Mouse (Mus musculus) liver, embryonic 11.5 days (tissue): Measurements from ENCODE around the gene Hdlbp. TPM values are rescaled to one million over a fixed set of nuclear protein-coding genes. Genes with fewer than 3 reads are reported as not detected.

ENCODE experiments used
- ATAC-seq: fragments of 200-750 bp; cut with Nextera tagmentation; replicated peaks from 2 replicates; pipeline ENCODE4 v1.8.0; 2017; ENCODE audit warnings: moderate number of reproducible peaks, mild to moderate bottlenecking, moderate TSS enrichment, moderate library complexity; ENCODE audit not compliant: low FRiP score
- DNase-seq: peaks from one replicate; pipeline ENCODE4 v3.0.0-alpha.2; 2017; ENCODE audit warnings: low spot score
- H3K27ac ChIP-seq: fragments of 300-500 bp; sonication (generic); 2 replicates; pipeline ENCODE4 v1.5.1; 2014; ENCODE audit warnings: mild to moderate bottlenecking, low read depth, low read length, control low read depth
- H3K27me3 ChIP-seq: fragments of 300-500 bp; sonication (generic); replicated peaks from 2 replicates; pipeline ENCODE4 v1.6.1; 2014; ENCODE audit warnings: low read length, mixed read lengths; ENCODE audit not compliant: control insufficient read depth, insufficient read depth
- H3K36me3 ChIP-seq: fragments of 300-500 bp; sonication (generic); 2 replicates; pipeline ENCODE4 v1.6.1; 2014; ENCODE audit warnings: mild to moderate bottlenecking, low read length, moderate library complexity, mixed read lengths; ENCODE audit not compliant: control insufficient read depth, insufficient read depth
- H3K4me1 ChIP-seq: fragments of 300-500 bp; sonication (generic); replicated peaks from 2 replicates; pipeline ENCODE4 v1.6.1; 2014; ENCODE audit warnings: low read length, mixed read lengths; ENCODE audit not compliant: control insufficient read depth, insufficient read depth
- H3K4me2 ChIP-seq: fragments of 300-500 bp; sonication (generic); 2 replicates; pipeline ENCODE4 v1.6.1; 2014; ENCODE audit warnings: mild to moderate bottlenecking, control low read depth, moderate library complexity
- H3K4me3 ChIP-seq: fragments of 300-500 bp; sonication (generic); 2 replicates; pipeline ENCODE4 v1.5.1; 2014; ENCODE audit warnings: low read depth, low read length, control low read depth
- H3K9ac ChIP-seq: fragments of 300-500 bp; sonication (generic); 2 replicates; pipeline ENCODE4 v1.6.1; 2014; ENCODE audit warnings: low read depth, low read length, control low read depth
- H3K9me3 ChIP-seq: fragments of 300-500 bp; sonication (generic); 2 replicates; pipeline ENCODE4 v1.6.1; 2016; ENCODE audit warnings: low read length, inconsistent platforms, mixed read lengths; ENCODE audit not compliant: control insufficient read depth
- WGBS: fragments of 180-500 bp; shearing (Covaris S2); extraction: QIAGEN DNeasy Blood & Tissue Kit; methylation state at CpG from one replicate; pipeline ENCODE4 v1.1.7; 2014; 5-methylcytosine and 5-hydroxymethylcytosine counted together
- polyA plus RNA-seq: library from polyadenylated mRNA; unstranded; fragments of >200 nt; fragmentation: Nextera tagmentation; extraction: Ambion mirVana; gene quantifications from 2 replicates; pipeline ENCODE4 v1.2.1, GENCODE M21; 2014

Gene Hdlbp
- polyA plus RNA-seq, 1 experiment from 2014 or later: 106 TPM

GRCm38 (mm10) chr1:93403403-93403802 lies 75.2 kb downstream of the Hdlbp start:
- Histone ChIP-seq H3K27me3 (no peaks in the 10 kb centered on the region), H3K9me3 (no peaks in the 10 kb centered on the region), H3K36me3 (peaks cover 20% of the 10 kb centered on the region), H3K4me3 (no peak overlapping the region), H3K4me2 (no peak overlapping the region), H3K9ac (no peak overlapping the region), H3K4me1 (no peaks in the 10 kb centered on the region), H3K27ac (no peak overlapping the region)
- no peak for DNase-seq
- no peak for ATAC-seq
- 54% methylated on average over 4 of the region's 4 CpGs for WGBS

GRCm38 (mm10) chr1:93401191-93402052 lies 77.2 kb downstream of the Hdlbp start:
- WGBS: 17% methylated on average over 38 of the region's 38 CpGs
- no peak for DNase-seq

GRCm38 (mm10) chr1:93388906-93389305 lies 89.7 kb downstream of the Hdlbp start:
- WGBS: 74% methylated on average over 2 of the region's 2 CpGs
- DNase-seq: no peak
- ATAC-seq: no peak
- H3K4me1 ChIP-seq: no peaks in the 10 kb centered on the region
- H3K9ac ChIP-seq: no peak overlapping the region
- no peaks in the 10 kb centered on the region for H3K36me3 ChIP-seq
- no peaks in the 10 kb centered on the region for H3K9me3 ChIP-seq
- no peak overlapping the region for H3K4me3 ChIP-seq
- no peak overlapping the region for H3K27ac ChIP-seq
- no peaks in the 10 kb centered on the region for H3K27me3 ChIP-seq
- no peak overlapping the region for H3K4me2 ChIP-seq

More at GRCm38 (mm10) chr1:93401191-93402052, 77.2 kb downstream of the Hdlbp start:
- H3K9ac ChIP-seq: no peak overlapping the region
- peaks cover under 1% of the 10 kb centered on the region for H3K36me3 ChIP-seq
- H3K4me2 ChIP-seq: peak overlapping the region; percentile 69
- H3K9me3 ChIP-seq: no peaks in the 10 kb centered on the region
- H3K4me3 ChIP-seq: peak overlapping the region; percentile 38
- H3K27ac ChIP-seq: no peak overlapping the region
- ATAC-seq: no peak
- H3K27me3 ChIP-seq: no peaks in the 10 kb centered on the region
- H3K4me1 ChIP-seq: 0 out of 2 replicates have a peak, but pooled peaks cover 2% of the 10 kb centered on the region

GRCm38 (mm10) chr1:93387198-93387597 lies 91.4 kb downstream of the Hdlbp start:
- H3K4me3 ChIP-seq: no peak overlapping the region
- no peak overlapping the region for H3K27ac ChIP-seq
- H3K4me2 ChIP-seq: no peak overlapping the region
- no peaks in the 10 kb centered on the region for H3K36me3 ChIP-seq
- H3K27me3 ChIP-seq: no peaks in the 10 kb centered on the region
- H3K4me1 ChIP-seq: no peaks in the 10 kb centered on the region
- WGBS: 60% methylated on average over 2 of the region's 2 CpGs
- no peaks in the 10 kb centered on the region for H3K9me3 ChIP-seq
- ATAC-seq: no peak
- H3K9ac ChIP-seq: no peak overlapping the region
- DNase-seq: no peak

GRCm38 (mm10) chr1:93379117-93379516 lies 99.5 kb downstream of the Hdlbp start:
- Histone ChIP-seq H3K36me3 (no peaks in the 10 kb centered on the region), H3K27me3 (no peaks in the 10 kb centered on the region; the same call in 1 of the 2 replicates), H3K9ac (no peak overlapping the region), H3K9me3 (no peaks in the 10 kb centered on the region), H3K27ac (no peak overlapping the region), H3K4me2 (no peak overlapping the region), H3K4me1 (no peaks in the 10 kb centered on the region; the same call in 1 of the 2 replicates), H3K4me3 (no peak overlapping the region)
- WGBS: 69% methylated on average over 5 of the region's 5 CpGs
- DNase-seq (no peak), ATAC-seq (no peak)

GRCm38 (mm10) chr1:93377307-93377706 lies 101.3 kb downstream of the Hdlbp start:
- no peak for DNase-seq
- Histone ChIP-seq H3K9ac (no peak overlapping the region), H3K27me3 (no peaks in the 10 kb centered on the region; the same call in 1 of the 2 replicates), H3K9me3 (no peaks in the 10 kb centered on the region), H3K4me1 (no peaks in the 10 kb centered on the region; the same call in 1 of the 2 replicates), H3K4me3 (no peak overlapping the region), H3K36me3 (no peaks in the 10 kb centered on the region), H3K27ac (no peak overlapping the region), H3K4me2 (no peak overlapping the region)
- 38% methylated on average over 5 of the region's 5 CpGs for WGBS
- no peak for ATAC-seq

GRCm38 (mm10) chr1:93373665-93374064 lies 105.0 kb downstream of the Hdlbp start, which contains the start of gene Ano7:
Gene Ano7, plus strand, starts transcription at chr1:93373930.
- no peak within 1 kb of the TSS for H3K27ac ChIP-seq
- DNase-seq: no peak
- H3K4me3 ChIP-seq: no peak within 1 kb of the TSS
- 65% methylated on average over 4 of the region's 4 CpGs for WGBS
- no peaks in the 10 kb centered on the region; the same call in 1 of the 2 replicates for H3K4me1 ChIP-seq
- H3K9me3 ChIP-seq: no peaks in the 10 kb centered on the region
- H3K9ac ChIP-seq: no peak within 1 kb of the TSS
- H3K27me3 ChIP-seq: no peaks in the 10 kb centered on the region; the same call in 1 of the 2 replicates
- no peaks in the 10 kb centered on the region for H3K36me3 ChIP-seq
- no peak within 1 kb of the TSS for H3K4me2 ChIP-seq
- no peak for ATAC-seq

- H3K9ac ChIP-seq: no peak overlapping the region
- H3K27ac ChIP-seq: no peak overlapping the region
- DNase-seq: no peak
- H3K27me3 ChIP-seq: no peaks in the 10 kb centered on the region
- no peaks in the 10 kb centered on the region for H3K9me3 ChIP-seq
- H3K4me2 ChIP-seq: no peak overlapping the region
- H3K4me1 ChIP-seq: no peaks in the 10 kb centered on the region
- H3K36me3 ChIP-seq: peaks cover 34% of the 10 kb centered on the region
- WGBS: 80% methylated on average over 6 of the region's 6 CpGs
- ATAC-seq: no peak
- no peak overlapping the region for H3K4me3 ChIP-seq
These were observed 113.0 kb downstream of the Hdlbp start for GRCm38 (mm10) chr1:93365641-93366040.

- no peak overlapping the region for H3K9ac ChIP-seq
- H3K4me3 ChIP-seq: no peak overlapping the region
- H3K4me1 ChIP-seq: no peaks in the 10 kb centered on the region
- no peak overlapping the region for H3K4me2 ChIP-seq
- 79% methylated on average over 4 of the region's 4 CpGs for WGBS
- peaks cover 41% of the 10 kb centered on the region for H3K36me3 ChIP-seq
- DNase-seq: no peak
- H3K27ac ChIP-seq: no peak overlapping the region
- H3K9me3 ChIP-seq: no peaks in the 10 kb centered on the region
- H3K27me3 ChIP-seq: no peaks in the 10 kb centered on the region
- no peak for ATAC-seq
These were observed 116.0 kb downstream of the Hdlbp start for GRCm38 (mm10) chr1:93362661-93363060.
